Mouse (Mus musculus) kidney, postnatal 25 days (tissue): ENCODE results near the gene Zc3h7a.
"Not testable (repeated sequence)": the region's sequence is repeated elsewhere in the genome, so short reads cannot be mapped to it uniquely, and the experiment has no call there.

Experiments
- DNase-seq, 2 experiments: peaks; one replicate each; pipeline ENCODE4 v3.0.0; 2021; ENCODE audit warnings: mixed read lengths in 2 of 2

Gene Zc3h7a

DNA sequence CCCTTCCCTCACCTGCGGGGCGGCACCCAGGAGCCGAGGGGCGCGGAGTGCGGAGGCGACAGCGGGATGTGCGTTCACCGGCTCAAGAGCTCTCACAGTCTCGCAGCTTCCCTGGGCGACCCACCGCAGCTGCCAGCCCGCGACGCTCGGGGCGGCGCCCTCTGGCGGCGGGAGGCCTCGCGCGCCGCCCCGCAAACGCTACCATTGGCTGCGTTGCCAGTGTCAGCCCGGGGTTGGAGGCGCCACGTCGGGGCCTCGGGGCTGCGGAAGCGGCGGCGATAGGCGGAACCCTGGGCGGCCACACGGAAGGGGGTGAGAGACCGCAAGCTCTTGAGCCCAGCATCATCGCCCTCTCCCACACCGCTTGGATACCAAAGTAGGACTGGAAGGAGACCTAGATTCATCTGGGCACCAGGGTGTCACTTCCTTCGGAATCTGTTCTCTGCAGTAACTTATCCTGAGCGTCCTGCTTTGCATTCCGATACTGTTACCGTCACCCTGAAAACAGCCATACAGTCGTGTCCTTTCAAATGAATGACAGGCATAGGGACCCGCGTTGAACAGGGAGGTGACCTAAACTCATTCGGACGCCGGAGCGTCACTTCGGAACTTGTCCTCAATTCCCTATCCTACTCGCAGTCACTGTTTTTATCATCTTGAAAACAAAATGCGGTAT, at the start of gene Zc3h7a:
Gene Zc3h7a, minus strand, starts transcription at position 186 of the 676 bp plus-strand sequence.
- DNase-seq: peak; percentile 88 to 95

GRCm38 (mm10) chr16:11217801-11218200, 41.6 kb upstream of the Zc3h7a start:
- no peak for DNase-seq

DNA sequence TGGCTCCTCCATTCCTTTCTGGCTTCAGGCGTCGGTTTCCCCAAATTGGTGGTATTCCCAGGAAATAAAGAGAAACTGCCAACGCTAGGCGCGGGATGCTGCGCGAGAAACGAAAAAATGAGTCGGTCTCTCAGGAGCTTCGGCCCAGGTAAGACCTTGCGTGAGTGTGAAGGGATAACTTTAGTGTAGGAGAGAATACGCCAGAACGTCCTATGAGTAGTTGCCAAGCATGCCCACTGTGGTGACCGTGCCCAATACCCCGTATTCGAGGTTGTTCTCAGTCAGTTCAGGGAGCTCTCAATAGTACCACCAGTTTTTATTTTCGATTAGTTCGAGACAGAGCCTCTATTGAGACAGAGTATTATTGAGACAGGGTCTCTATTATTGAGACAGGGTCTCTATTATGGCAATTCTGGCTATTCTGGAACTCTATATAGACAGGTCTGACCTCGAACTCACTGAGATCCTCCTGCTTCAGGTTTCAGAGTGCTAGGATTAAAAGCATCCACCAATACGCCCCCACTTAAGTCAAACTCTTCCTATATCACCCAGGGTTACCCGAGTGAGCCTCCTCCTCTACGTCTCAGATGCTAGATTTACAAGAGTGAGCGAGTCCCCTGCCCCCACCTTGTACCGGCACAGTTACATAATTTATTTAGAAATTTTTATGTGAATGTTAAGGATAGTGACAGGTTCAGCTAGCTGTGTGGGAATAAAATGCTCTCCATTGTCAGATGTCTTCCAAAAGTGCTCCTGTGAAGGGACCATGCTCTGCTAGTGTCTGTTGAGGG, 27.6 kb upstream of the Zc3h7a start:
- DNase-seq: no peak

DNA sequence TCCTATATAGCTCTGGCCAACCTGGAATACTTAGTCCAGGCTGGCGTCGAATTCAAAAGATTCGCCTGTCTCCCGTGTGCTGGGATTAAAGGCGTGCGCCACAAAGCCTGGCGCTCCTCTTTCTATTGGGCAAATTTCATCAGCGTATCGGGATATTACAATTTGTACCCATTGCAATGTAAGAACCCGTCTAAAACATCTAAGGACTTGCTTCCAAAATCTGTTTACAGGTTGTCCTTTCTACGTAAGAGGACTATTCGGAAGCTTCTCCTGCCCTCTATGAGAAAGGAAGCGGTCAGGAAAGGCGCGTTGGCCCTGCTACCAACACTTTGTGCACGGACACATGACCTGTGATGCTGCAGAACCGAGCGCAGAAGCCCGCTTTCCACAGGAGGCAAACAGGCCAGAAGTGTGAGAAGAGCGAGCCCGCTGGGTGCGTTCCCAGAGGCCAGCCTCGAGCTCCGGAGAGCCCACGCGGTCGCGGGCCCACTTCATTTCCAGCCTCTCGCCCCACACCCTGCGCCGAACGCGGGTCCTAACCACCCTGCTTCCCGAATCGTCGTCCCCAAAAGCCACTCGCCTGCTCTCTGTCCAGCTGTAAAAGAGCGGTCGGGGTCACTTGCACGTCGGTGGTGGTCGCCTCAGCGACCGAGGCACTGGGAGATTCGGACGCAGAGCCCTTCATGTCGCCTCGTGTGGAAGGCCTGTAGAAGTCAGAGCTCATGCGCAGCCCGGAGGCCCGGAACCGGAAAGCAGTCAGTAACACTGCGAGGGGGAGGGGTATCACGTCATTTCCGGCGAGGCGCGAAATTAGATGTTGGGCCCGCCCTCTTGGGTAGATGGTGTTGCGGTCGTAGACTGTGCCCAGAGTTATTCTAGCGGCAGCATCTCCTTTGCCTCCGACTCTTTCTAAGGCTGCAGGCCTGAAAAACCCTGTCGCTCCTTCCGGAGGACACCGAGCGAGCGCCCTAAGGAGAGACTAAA, 26.7 kb upstream of the Zc3h7a start, which contains the start of gene Rsl1d1:
Gene Rsl1d1, minus strand, starts transcription at position 761 of the 984 bp plus-strand sequence.
- peak; percentile 95 to 96 for DNase-seq

- no peak for DNase-seq
These were observed 25.7 kb upstream of the Zc3h7a start for GRCm38 (mm10) chr16:11201740-11202394.

DNA sequence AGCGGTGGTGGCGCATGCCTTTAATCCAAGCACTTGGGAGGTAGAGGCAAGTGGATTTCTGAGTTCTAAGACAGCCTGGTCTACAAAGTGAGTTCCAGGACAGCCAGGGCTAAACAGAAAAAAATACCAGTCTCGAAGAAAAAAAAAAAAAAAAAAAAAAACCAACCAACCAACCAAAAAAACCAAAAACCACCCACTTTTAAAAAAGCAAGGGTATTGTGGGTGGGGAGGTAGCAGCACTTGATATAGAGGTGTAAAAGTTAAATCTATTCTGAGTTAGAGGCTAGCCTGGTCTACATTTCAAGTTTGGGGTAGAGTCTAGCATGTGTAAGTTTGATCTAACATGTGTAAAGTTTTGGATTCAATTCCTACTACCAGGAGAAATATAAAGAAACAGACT, 24.1 kb upstream of the Zc3h7a start:
- DNase-seq: no peak

DNA sequence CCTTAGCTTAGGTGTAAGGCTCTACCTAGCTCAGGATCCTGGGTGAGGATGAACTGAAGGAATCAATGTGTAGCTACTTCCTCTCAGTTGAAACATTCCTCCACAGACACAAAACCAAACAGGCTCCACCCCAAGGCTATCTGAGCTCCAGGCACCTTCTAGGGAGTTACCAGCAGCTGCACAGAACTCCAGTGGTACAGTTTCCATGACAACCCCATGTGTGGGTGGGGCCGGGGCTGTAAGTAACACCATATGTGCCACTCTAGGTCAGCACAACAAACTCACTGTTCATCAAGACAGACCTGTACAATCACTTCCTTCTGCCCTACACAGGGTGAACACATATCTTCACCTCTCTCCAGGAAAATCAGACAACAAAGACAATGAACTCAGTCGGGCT, 22.3 kb upstream of the Zc3h7a start:
- DNase-seq: no peak

GRCm38 (mm10) chr16:11197052-11197451, 20.9 kb upstream of the Zc3h7a start:
- DNase-seq: no peak

DNA sequence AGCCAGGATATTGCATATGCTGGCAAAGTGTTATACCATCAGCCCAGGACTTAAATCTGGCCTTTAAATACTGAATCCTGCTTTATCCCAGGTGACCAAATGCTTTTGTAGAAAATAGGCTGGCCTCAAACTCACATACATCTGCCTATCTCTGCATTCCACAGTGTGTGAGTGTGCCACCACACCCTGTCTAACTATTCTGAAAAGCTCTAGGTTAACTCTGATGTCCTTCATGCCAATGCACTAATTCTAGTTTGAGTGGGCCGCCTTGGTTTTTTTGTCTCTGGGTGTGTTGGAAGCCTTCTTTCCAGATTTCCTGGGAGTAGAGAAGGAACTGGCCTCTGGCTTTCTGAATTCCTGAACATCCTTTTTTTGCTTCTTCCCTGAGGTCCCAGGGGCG, 17.0 kb upstream of the Zc3h7a start:
- DNase-seq: no peak

DNA sequence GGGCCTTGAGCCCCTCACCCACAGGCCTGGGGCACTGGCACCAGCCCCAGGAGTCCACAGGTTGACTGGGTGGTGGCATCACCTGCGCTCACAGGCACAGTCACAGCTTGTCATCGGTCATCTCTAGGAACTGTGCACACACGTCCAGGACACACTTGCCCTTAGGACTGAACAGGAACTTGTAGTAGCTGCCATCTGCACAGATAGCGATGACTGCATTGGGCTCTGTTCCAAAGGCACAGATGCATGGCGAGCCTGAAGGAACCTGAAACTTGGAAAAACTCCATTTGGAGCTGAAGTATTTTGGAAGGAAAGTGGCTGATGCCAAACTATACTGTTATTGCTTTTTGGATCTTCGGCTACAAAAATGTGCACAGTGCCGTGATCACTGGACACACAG, 14.0 kb upstream of the Zc3h7a start:
- no peak for DNase-seq

GRCm38 (mm10) chr16:11177404-11177803, 1.2 kb upstream of the Zc3h7a start:
- DNase-seq: no peak

- DNase-seq: no peak
These were observed 671 bp upstream of the Zc3h7a start for GRCm38 (mm10) chr16:11176884-11177244.

DNA sequence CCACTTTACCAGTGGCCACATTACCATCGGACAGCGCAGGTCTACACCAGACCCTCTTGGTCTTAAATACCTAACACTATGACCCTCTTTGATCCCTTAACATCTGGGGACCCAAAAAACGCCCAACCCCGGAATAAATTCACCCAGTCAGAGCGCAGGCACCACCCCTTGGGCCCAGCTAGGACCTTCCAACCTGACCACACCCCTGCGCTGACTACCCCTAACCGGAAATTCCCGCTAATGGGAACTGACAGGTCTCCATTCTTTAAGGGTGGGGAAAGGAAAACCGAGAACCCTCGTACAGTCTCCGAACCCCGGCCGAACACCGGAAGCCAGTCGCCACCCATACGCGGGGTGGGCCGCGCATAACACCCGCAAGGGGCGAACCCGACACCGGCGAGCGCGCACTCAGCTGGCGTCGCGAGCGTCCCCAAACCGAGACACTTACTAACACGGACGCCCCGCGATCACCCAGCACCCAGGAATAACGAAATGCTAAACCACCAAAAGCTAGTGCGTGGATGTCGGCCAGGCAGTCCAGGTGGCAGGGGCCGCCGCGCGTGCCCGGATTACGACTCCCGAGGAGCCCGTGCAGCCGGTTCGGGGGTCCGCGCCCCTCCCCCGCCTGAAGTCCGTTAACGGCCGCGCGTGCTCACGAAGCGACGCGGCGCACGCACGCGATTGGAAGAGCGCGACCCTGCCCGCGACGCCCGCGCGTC, 545 bp downstream of the Zc3h7a start:
- peak; percentile 70 to 86 for DNase-seq

DNA sequence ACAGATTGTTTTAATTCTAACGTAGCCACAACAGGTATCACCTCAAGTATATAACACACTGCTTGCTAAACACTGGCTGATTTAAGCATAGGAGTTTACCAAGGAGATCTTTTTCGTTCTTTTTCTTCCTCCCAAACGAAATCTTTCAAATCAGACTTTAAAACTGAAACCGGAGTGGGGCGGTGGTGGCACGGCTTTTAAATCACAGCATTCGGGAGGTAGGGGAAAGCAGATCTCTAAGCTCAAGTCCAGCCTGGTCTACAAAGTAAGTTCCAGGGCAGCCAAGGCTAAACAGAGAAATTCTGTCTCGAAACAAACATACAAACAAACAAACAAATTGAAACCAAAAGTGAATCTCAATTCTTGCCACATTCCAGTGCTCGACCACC, 1.1 kb downstream of the Zc3h7a start:
- no peak for DNase-seq

GRCm38 (mm10) chr16:11174671-11175081, 1.5 kb downstream of the Zc3h7a start:
- peak; percentile 68 to 69 for DNase-seq

DNA sequence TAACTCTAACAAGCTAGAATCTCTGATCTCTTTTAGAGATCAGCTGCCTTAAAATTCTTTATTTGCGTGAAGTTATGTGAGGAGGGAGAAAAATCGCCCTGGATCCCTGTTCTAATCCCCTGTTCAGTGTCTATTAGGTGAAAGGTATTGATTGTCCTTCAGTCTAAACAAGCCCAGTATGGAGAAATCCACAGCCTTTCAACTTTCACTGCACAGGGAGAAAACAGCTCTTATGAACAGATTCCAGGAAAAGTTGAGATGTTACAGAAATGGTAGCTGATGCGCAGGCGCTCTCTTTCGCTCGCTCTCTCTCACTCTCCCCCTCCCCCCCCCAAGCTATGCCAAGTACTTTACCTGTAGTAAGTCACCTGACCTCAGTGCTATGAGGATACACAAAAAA, 4.5 kb downstream of the Zc3h7a start:
- no peak for DNase-seq

DNA sequence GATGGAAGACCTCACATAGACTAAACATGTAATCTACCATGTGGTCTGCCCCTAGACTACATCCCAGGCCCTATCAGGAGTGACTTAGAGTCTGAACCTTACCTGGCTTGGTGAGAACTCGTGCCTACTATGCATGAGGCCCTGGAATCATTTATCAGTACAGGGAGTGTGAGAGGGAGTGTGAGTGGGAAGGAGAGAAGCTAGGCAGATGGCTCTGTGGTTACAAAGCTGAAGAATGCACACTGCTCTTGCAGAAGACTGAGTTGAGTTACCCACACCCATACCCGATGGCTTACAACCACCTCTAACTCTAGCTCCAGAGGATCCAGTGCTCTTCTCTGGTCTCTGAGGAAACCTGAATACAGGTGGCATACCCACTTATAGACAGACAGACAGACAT, 9.8 kb downstream of the Zc3h7a start:
- peak in 1 of 2 experiments; percentile 8 for DNase-seq

GRCm38 (mm10) chr16:11164695-11165255, 11.4 kb downstream of the Zc3h7a start:
- DNase-seq: peak; percentile 21 to 59

DNA sequence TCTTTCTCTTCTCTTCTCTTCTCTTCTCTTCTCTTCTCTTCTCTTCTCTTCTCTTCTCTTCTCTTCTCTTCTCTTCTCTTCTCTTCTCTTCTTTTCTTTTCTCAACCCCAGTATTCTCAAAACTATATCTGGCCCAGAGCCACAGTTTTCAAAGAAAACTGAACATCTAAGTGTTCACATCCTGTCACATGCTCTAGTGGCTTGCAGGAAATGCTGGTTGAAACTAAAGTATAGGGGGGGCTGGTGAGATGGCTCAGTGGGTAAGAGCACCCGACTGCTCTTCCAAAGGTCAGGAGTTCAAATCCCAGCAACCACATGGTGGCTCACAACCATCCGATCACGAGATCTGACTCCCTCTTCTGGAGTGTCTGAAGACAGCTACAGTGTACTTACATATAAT, 18.5 kb downstream of the Zc3h7a start:
- not testable (repeated sequence) for DNase-seq

DNA sequence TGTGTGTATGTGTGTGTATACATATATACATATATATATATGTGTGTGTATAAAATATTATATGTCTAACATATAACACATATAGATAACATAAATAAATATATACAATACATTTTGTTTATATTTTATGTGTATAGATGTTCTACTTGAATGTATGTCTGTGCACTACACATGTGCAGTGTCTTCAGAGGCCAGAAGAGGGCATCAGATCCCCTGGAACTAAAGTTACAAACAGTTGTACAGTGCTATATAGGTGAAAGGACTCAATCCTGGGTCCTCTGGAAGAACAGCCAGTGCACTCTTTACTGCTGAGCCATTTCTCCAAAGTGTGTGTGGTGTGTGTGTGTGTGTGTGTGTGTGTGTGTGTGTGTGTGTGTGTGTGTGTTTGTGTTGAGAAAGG, 21.7 kb downstream of the Zc3h7a start:
- no peak for DNase-seq

GRCm38 (mm10) chr16:11143706-11144483, 32.3 kb downstream of the Zc3h7a start:
- DNase-seq: peak; percentile 95 to 97
